Mouse (Mus musculus) MEL (cell line): Measurements from ENCODE around the gene Tpx2.

ENCODE experiments used
- BHLHE40 ChIP-seq: IDR thresholded peaks from 2 replicates; pipeline ENCODE4 v1.6.1; 2012; ENCODE audit warnings: low read depth, mild to moderate bottlenecking, inconsistent platforms, low read length, improper control_type of control experiment, borderline replicate concordance
- CHD2 ChIP-seq: IDR thresholded peaks from 2 replicates; pipeline ENCODE4 v1.6.1; 2011; ENCODE audit warnings: low read length, improper control_type of control experiment
- CTCF ChIP-seq, 3 experiments: IDR thresholded peaks in 2 of 3; conservative IDR thresholded peaks in 1 of 3; 2 replicates each; pipeline ENCODE4 v1.5.1; 2011 to 2012; ENCODE audit warnings: low read length in 3 of 3, low read depth in 2 of 3, mild to moderate bottlenecking in 2 of 3, improper control_type of control experiment in 1 of 3, inconsistent platforms in 1 of 3, mixed read lengths in 1 of 3, moderate library complexity in 1 of 3; ENCODE audit not compliant: control insufficient read depth in 1 of 3, insufficient read depth in 1 of 3, poor library complexity in 1 of 3, severe bottlenecking in 1 of 3
- EP300 ChIP-seq, 2 experiments: IDR thresholded peaks; 2 replicates each; pipeline ENCODE4 v1.6.1; 2011; ENCODE audit warnings: improper control_type of control experiment in 2 of 2, low read length in 2 of 2, low read depth in 1 of 2, mild to moderate bottlenecking in 1 of 2
- GABPA ChIP-seq: IDR thresholded peaks from 2 replicates; pipeline ENCODE4 v1.6.1; 2012; ENCODE audit warnings: low read depth, mild to moderate bottlenecking, inconsistent platforms, low read length, improper control_type of control experiment, moderate library complexity
- KAT2A ChIP-seq: conservative IDR thresholded peaks from 2 replicates; pipeline ENCODE4 v1.6.1; 2012; ENCODE audit warnings: low read depth, low read length, improper control_type of control experiment, inconsistent platforms
- MEF2A ChIP-seq: IDR thresholded peaks from 2 replicates; pipeline ENCODE4 v1.6.1; 2014; ENCODE audit warnings: low read depth, mild to moderate bottlenecking, inconsistent platforms, low read length, improper control_type of control experiment; ENCODE audit not compliant: poor library complexity, insufficient replicate concordance, severe bottlenecking; ENCODE audit errors: extremely low read depth
- POLR2A ChIP-seq, 2 experiments: IDR thresholded peaks; 2 replicates each; pipeline ENCODE4 v1.6.1; 2011 to 2012; ENCODE audit warnings: low read length in 2 of 2, mild to moderate bottlenecking in 2 of 2, control low read depth in 1 of 2, improper control_type of control experiment in 1 of 2, low read depth in 1 of 2, moderate library complexity in 1 of 2; ENCODE audit not compliant: control insufficient read depth in 1 of 2, insufficient read depth in 1 of 2, poor library complexity in 1 of 2
- POLR2AphosphoS2 ChIP-seq: IDR thresholded peaks from 2 replicates; pipeline ENCODE4 v1.6.1; 2011; ENCODE audit warnings: low read length, improper control_type of control experiment
- RAD21 ChIP-seq: IDR thresholded peaks from 2 replicates; pipeline ENCODE4 v1.6.1; 2011; ENCODE audit warnings: mild to moderate bottlenecking, low read depth, low read length, improper control_type of control experiment
- RCOR1 ChIP-seq: IDR thresholded peaks from 2 replicates; pipeline ENCODE4 v1.6.1; 2012; ENCODE audit warnings: low read depth, mild to moderate bottlenecking, inconsistent platforms, low read length, improper control_type of control experiment
- TAL1 ChIP-seq: IDR thresholded peaks from 2 replicates; pipeline ENCODE4 v1.6.1; 2012; ENCODE audit warnings: mild to moderate bottlenecking, inconsistent platforms, low read length, moderate library complexity, mixed read lengths
- USF1 ChIP-seq: IDR thresholded peaks from 2 replicates; pipeline ENCODE4 v1.6.1; 2014; ENCODE audit warnings: low read depth, mild to moderate bottlenecking, inconsistent platforms, low read length, improper control_type of control experiment, moderate library complexity
- ZMIZ1 ChIP-seq: IDR thresholded peaks from 2 replicates; pipeline ENCODE4 v1.6.1; 2012; ENCODE audit warnings: low read depth, mild to moderate bottlenecking, inconsistent platforms, low read length, improper control_type of control experiment, moderate library complexity

DNA sequence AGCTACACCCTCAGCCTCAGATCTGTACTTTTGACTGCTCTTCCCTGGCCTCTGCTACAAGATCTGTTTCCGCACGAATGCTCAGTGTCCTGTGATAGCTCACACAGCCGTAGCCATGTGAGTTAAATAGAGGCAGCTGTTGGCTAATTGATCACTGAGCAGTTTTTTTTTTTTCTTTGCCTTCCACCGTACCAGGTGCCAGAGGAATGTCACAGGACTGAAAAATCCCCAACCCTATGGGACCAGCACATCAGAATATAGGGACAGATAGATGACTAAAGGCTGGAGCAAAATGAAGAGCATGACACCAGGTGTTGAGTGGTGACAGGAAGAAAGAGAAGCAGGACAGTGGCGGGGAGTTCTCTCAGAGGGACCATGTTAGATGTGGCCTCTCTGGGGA, 68.3 kb downstream of the Tpx2 start:
- TF ChIP-seq GABPA (no peak), BHLHE40 (no peak), USF1 (no peak), ZMIZ1 (no peak), CTCF (IDR thresholded peaks at IDR 0.05 in 2 of 3, conservative IDR thresholded peaks at IDR 0.05 in 1 of 3; ENCODE audit: control insufficient read depth in 1 of 3, insufficient read depth in 1 of 3, low read depth in 2 of 3, low read length in 3 of 3, poor library complexity in 1 of 3, severe bottlenecking in 1 of 3) (no peak), TAL1 (no peak), MEF2A (no peak), POLR2A (IDR thresholded peaks at IDR 0.05; ENCODE audit: control insufficient read depth in 1 of 2, insufficient read depth in 1 of 2, low read depth in 1 of 2, low read length in 2 of 2, poor library complexity in 1 of 2) (no peak), EP300 (IDR thresholded peaks at IDR 0.05; ENCODE audit: low read depth in 1 of 2, low read length in 2 of 2) (no peak), RAD21 (no peak), POLR2AphosphoS2 (no peak), KAT2A (no peak), CHD2 (no peak), RCOR1 (no peak)
